Mouse (Mus musculus): ENCODE measurements around the gene Grid2ip. TPM values are rescaled to one million over a fixed set of nuclear protein-coding genes. Genes with fewer than 3 reads are reported as not detected.
A peak's percentile ranks its signal among the peaks of the same experiment; 100 is the strongest.

Gene Grid2ip
- polyA plus RNA-seq, 1 experiment from 2014 or later, result 0.05 TPM

DNA sequence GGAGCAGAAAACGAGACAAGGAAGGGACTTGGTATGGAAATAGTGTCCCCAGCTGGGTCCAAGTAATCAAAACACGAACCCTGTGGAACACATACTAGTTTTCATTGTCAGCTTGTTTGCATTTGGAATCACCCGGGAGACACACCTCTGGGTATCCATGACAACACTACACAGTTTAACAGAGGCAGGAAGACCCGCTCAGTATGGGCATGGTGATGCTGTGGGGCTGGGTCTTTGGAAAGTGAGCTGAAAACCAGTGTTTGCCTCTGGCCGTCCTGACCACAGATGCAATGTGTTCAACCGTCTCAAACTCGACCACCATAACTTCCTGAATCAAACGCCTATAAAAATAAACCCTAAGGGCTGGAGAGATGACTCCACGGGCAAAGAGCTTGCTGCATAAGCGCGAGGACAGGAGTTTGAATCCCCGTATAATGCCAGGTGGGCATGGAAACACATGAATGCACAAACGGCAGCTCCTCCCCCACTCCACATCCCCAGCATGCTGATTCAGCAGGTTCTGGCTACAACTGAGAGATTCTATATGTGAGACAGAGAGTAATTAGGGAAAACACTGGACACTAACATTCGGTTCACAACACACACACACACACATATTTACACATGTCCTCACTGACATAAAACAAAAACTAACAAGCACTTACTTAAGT, 22.6 kb upstream of the Grid2ip start:
- peaks cover 15% of the 10 kb centered on the region for H3K4me1 ChIP-seq
- H3K36me3 ChIP-seq, result no peaks in the 10 kb centered on the region
- H3K4me3 ChIP-seq, result no peak overlapping the region
- H3K27me3 ChIP-seq (ENCODE audit: low read depth, poor library complexity, severe bottlenecking), result no peaks in the 10 kb centered on the region
- DNase-seq (ENCODE audit: low spot score), result no peak
- H3K27ac ChIP-seq (replicated peaks), result no peak overlapping the region
- no peaks in the 10 kb centered on the region for H3K9me3 ChIP-seq (replicated peaks)
- WGBS, result 81% methylated on average over 14 of the region's 14 CpGs

DNA sequence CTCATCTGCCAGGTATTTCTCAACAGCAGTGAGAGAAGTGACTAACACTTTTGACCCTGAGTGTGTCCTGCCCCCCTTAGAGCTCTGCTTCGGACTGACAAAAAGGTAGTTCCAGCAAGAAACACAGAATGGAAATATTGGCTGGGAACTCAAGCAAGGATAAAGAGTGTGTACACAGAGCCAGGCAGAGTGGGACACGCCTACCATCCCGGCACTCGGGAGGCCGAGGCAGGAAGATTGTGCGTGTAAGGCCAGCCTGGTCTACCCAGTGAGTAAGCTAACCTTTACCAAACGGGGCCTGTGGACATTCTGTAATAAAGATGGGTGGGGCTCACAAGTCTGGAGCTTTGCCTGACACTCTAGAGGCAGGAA, 22.1 kb upstream of the Grid2ip start:
- H3K4me1 ChIP-seq, result peaks cover 10% of the 10 kb centered on the region
- H3K27me3 ChIP-seq (ENCODE audit: low read depth, poor library complexity, severe bottlenecking), result no peaks in the 10 kb centered on the region
- H3K4me3 ChIP-seq, result no peak overlapping the region
- DNase-seq (ENCODE audit: low spot score), result no peak
- no peak overlapping the region for H3K27ac ChIP-seq (replicated peaks)
- WGBS, result 85% methylated on average over 7 of the region's 7 CpGs
- H3K9me3 ChIP-seq (replicated peaks), result no peaks in the 10 kb centered on the region
- H3K36me3 ChIP-seq, result no peaks in the 10 kb centered on the region

DNA sequence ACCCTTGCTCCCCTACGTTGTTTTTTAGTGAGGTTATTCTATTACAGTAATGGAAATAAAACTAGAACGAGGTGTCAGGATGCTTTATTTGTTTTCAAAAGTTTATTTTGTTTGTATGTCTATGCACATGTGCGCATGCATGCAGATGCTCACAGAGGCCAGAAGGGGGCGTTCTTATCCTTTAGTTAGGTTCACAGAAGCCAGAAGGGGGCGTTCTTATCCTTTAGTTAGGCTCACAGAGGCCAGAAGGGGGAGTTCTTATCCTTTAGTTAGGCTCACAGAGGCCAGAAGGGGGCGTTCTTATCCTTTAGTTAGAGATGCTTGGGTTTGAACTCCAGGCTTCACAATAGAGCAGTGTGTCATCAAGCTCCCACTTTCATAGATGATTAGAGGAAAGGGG, 20.6 kb upstream of the Grid2ip start:
- 67% methylated on average over 6 of the region's 6 CpGs for WGBS
- Histone ChIP-seq H3K4me1 (peaks cover 8% of the 10 kb centered on the region; the same call in 1 of the 2 replicates), H3K4me3 (no peak overlapping the region), H3K9me3 (replicated peaks) (no peaks in the 10 kb centered on the region), H3K27ac (replicated peaks) (no peak overlapping the region), H3K27me3 (ENCODE audit: low read depth, poor library complexity, severe bottlenecking) (no peaks in the 10 kb centered on the region), H3K36me3 (no peaks in the 10 kb centered on the region)
- no peak for DNase-seq (ENCODE audit: low spot score)

DNA sequence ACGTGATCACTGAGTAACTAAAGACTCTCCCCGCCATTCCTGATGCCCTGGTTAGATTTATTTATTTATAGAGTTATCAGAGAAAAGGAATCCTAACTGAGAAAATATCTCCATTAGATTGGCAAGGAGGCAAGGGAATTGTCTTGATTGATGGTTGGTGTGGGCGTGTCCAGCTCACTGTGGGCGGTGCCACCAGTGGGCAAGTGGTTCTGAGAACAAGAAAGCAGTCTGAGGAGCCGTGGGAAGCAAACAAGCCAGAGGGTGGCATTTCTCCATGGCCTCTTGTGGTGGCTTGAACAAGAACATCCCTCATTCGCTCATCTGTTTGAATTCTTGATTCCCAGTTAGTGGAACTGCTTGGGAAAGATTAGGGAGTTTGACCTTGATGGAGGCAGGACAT, 17.5 kb upstream of the Grid2ip start:
- no peaks in the 10 kb centered on the region for H3K27me3 ChIP-seq (ENCODE audit: low read depth, poor library complexity, severe bottlenecking)
- H3K36me3 ChIP-seq, result no peaks in the 10 kb centered on the region
- 0 out of 2 replicates have a peak, but pooled peaks cover 1% of the 10 kb centered on the region for H3K4me1 ChIP-seq
- H3K27ac ChIP-seq (replicated peaks), result no peak overlapping the region
- no peak for DNase-seq (ENCODE audit: low spot score)
- WGBS, result 60% methylated on average over 6 of the region's 6 CpGs
- no peak overlapping the region for H3K4me3 ChIP-seq
- H3K9me3 ChIP-seq (replicated peaks), result 0 out of 2 replicates have a peak, but pooled peaks cover 7% of the 10 kb centered on the region

DNA sequence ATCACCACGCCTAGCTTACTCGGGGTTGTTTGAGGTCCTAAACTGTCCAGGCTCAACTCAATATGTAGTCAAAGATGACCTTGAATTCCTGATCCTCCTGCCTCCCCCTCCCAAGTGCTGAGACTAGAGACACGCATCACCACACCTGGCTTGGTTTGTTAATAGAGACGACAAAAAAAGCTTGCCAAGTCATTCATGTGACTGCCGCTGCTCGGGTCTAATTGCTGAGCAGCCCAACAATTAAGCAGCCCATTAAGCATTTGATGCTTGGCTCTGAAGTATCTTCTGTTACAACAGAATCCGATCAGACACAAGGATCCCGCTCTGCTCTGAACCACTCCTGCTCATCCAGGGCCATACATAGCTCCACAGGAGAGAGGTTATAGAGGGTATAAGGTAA, 10.8 kb upstream of the Grid2ip start:
- no peaks in the 10 kb centered on the region for H3K36me3 ChIP-seq
- no peak overlapping the region for H3K4me3 ChIP-seq
- no peaks in the 10 kb centered on the region for H3K4me1 ChIP-seq
- H3K27ac ChIP-seq (replicated peaks), result no peak overlapping the region
- no peak for DNase-seq (ENCODE audit: low spot score)
- 81% methylated on average over 8 of the region's 8 CpGs for WGBS
- H3K27me3 ChIP-seq (ENCODE audit: low read depth, poor library complexity, severe bottlenecking), result no peaks in the 10 kb centered on the region
- peaks cover 20% of the 10 kb centered on the region; the same call in 1 of the 2 replicates for H3K9me3 ChIP-seq (replicated peaks)

DNA sequence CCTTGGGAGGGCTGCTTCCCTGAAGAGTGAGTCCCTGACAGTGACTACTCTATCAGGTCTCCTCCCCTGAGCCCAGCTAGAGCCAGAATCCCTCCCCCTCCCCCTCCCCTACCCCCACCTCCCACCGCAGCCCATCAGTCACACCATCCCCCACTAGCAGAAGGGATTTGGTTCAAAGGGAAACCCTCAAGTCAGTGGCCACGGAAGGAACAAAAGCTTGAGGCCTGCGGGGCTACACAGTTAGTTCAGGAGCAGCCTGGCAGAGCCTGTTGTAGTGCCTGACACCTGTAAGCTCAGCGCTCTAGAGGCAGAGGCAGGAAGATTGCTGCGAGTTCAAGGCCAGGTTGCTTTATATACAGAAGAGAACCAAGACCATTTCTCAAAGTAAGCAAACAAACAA, 1.1 kb upstream of the Grid2ip start:
- DNase-seq (ENCODE audit: low spot score), result no peak
- no peak overlapping the region for H3K4me3 ChIP-seq
- no peaks in the 10 kb centered on the region for H3K36me3 ChIP-seq
- peaks cover 40% of the 10 kb centered on the region for H3K27me3 ChIP-seq (ENCODE audit: low read depth, poor library complexity, severe bottlenecking)
- WGBS, result 33% methylated on average over 5 of the region's 5 CpGs
- peaks cover 12% of the 10 kb centered on the region; the same call in 1 of the 2 replicates for H3K9me3 ChIP-seq (replicated peaks)
- peaks cover 22% of the 10 kb centered on the region for H3K4me1 ChIP-seq
- H3K27ac ChIP-seq (replicated peaks), result no peak overlapping the region

DNA sequence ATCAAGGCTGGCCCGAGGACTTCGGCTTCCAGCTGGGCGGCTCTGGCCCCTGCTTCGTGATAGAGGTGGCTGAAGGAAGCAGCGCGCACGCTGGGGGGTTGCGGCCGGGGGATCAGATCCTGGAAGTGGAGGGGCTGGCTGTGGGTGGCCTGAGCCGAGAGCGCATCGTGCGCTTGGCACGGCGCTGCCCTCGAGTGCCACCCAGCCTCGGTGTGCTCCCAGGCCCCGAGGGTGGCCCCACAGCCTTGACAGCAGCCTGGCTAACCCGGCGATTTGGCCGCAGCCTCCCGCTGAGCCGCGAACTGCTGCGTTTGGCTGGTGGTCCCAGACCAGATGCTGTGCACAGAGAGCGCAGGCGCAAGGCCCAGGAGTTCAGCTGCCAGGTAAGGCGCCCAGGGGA, 426 bp downstream of the Grid2ip start:
- H3K4me1 ChIP-seq, result peaks cover 22% of the 10 kb centered on the region
- under 1% methylated on average over 28 of the region's 28 CpGs for WGBS
- H3K4me3 ChIP-seq, result peak overlapping the region; percentile 41
- no peak for DNase-seq (ENCODE audit: low spot score)
- H3K27me3 ChIP-seq (ENCODE audit: low read depth, poor library complexity, severe bottlenecking), result peaks cover 50% of the 10 kb centered on the region
- peaks cover 6% of the 10 kb centered on the region; the same call in 1 of the 2 replicates for H3K9me3 ChIP-seq (replicated peaks)
- no peaks in the 10 kb centered on the region for H3K36me3 ChIP-seq
- peak overlapping the region; percentile 57; the same call in 1 of the 2 replicates for H3K27ac ChIP-seq (replicated peaks)

DNA sequence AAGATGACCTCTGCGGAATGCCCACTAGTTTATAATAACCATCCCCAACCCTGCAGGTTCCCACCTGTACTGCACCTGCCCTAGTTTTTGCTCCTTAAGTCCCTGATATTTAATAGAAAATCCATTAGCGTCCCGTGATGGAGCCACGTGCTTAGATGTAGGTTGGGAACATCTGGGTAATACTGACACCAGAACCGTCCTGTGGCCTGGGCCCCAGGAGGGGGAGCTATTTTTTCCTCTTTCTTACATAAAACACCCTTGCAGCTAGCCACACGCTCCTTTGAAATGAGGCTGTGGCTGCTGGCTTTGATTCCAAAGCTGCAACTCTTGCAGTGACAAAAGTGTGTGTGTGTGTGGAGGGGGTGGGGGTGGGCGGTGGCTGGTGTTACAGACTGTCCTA, 2.1 kb downstream of the Grid2ip start:
- no peak for DNase-seq (ENCODE audit: low spot score)
- Histone ChIP-seq H3K27ac (replicated peaks) (no peak overlapping the region), H3K36me3 (no peaks in the 10 kb centered on the region), H3K27me3 (ENCODE audit: low read depth, poor library complexity, severe bottlenecking) (peaks cover 67% of the 10 kb centered on the region), H3K4me1 (peaks cover 34% of the 10 kb centered on the region), H3K9me3 (replicated peaks) (no peaks in the 10 kb centered on the region), H3K4me3 (no peak overlapping the region)
- 42% methylated on average over 7 of the region's 7 CpGs for WGBS

DNA sequence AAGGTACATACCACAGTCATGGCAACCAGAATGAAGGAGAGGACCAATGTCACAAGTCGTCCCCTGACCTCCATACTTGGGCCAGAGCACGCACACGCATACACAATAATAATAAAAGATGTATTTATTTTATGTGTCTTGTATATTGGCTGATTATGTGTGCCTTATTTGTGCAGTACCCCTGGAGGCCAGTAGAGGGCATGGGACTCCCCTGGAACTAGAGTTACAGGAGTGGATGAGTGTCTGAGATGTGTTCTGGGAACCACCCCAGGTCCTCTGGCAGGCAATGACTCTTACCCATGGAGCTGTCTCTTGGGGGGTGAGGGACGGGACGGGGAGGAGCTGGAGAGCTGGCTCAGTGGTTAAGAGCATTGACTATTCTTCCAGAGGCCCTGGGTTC, 2.9 kb downstream of the Grid2ip start:
- H3K27ac ChIP-seq (replicated peaks), result no peak overlapping the region
- peaks cover 75% of the 10 kb centered on the region for H3K27me3 ChIP-seq (ENCODE audit: low read depth, poor library complexity, severe bottlenecking)
- peaks cover 42% of the 10 kb centered on the region for H3K4me1 ChIP-seq
- H3K4me3 ChIP-seq, result no peak overlapping the region
- DNase-seq (ENCODE audit: low spot score), result no peak
- WGBS, result 56% methylated on average over 5 of the region's 5 CpGs
- no peaks in the 10 kb centered on the region for H3K9me3 ChIP-seq (replicated peaks)
- no peaks in the 10 kb centered on the region for H3K36me3 ChIP-seq

DNA sequence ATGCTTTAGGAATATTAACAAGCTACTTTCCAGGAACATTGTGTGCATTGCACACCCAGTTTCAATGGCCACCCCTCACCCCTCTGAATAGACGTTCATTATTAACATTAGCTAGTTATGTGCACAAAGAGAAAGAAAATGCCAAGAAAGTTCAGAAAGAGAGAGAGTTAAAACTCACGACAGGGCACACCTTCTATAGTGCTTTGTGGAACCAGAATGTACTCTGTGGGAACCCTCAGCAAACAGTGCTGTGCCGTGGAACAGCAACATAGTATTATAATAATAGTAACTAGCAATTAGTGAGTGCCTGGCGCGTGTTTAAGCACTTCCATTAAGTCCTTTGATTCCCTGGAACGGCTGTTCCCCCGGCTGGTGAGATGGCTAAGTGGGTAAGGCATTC, 4.3 kb downstream of the Grid2ip start:
- Histone ChIP-seq H3K4me1 (peaks cover 34% of the 10 kb centered on the region), H3K27ac (replicated peaks) (no peak overlapping the region), H3K4me3 (no peak overlapping the region), H3K27me3 (ENCODE audit: low read depth, poor library complexity, severe bottlenecking) (peaks cover 89% of the 10 kb centered on the region), H3K36me3 (no peaks in the 10 kb centered on the region), H3K9me3 (replicated peaks) (no peaks in the 10 kb centered on the region)
- WGBS, result 78% methylated on average over 7 of the region's 7 CpGs
- no peak for DNase-seq (ENCODE audit: low spot score)

DNA sequence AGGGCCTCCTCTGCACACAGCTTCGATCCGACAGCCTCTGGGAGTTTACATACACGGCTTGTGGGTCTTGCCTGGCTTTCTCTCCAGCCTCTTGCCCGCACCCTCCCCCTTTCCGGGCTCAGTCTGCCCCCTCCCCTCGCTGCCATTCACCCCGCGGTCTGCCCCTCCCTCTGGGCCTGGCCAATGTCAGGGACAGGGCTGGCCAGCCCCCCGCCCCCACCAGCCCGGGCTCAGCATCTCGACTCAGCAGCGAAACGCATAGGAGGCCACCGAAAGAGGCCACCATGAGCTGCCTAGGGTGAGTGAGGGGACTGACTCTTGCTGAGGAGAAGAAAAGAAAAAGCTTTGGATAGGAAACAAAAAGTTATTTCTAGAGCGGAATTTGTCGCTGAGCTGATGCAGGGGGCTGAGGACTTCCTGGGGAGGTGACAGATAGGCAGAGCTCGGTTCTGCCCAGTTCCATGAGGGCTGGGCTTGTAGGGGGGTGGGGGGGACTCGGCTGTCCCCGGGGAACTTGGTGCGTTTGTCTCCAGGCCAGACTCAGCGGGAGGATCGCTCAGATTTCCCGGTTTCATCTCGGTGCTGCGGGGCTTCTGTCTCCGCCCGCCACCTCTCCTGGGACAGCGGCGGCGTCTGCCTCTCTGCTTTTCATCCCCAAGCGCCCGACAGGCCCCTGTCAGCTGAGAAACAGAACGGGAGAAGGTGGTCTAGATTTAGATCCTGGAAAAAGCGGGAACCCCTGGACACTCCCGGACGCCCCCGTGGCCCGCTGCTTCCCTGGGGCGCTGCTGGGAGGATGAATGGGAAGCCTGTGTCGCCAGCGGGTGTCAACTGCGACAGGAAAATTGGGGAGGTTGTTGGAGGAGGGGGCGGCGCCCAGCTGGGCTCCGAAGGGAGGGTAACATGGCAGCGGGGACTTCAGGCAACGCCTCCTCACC, 6.8 kb downstream of the Grid2ip start:
- peaks cover 20% of the 10 kb centered on the region for H3K4me1 ChIP-seq
- no peaks in the 10 kb centered on the region for H3K36me3 ChIP-seq
- peak overlapping the region; percentile 74 for H3K27ac ChIP-seq (replicated peaks)
- WGBS, result under 1% methylated on average over 47 of the region's 47 CpGs
- peak; percentile 81 for DNase-seq (ENCODE audit: low spot score)
- no peaks in the 10 kb centered on the region for H3K9me3 ChIP-seq (replicated peaks)
- peaks cover 83% of the 10 kb centered on the region for H3K27me3 ChIP-seq (ENCODE audit: low read depth, poor library complexity, severe bottlenecking)
- peak overlapping the region; percentile 66 for H3K4me3 ChIP-seq

DNA sequence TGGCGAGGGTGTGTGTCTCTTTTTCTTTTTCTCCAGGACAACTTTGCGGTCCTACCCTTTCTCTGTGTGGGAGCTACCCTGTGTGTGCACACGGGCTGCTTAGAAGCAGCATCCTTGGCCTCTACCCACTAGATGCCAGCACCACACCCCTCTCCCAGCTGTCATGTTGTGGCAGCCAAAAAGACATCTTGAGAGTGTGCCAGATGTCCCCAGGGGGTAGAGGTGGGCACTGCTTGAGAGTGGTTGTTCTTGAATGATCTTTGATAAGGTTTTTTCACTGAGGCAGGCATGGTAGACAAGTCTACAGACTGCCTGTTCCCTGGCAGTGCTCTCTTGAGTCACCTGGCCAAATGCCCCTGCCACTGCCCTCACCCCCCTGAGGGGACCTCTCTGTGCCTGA, 10.8 kb downstream of the Grid2ip start:
- Histone ChIP-seq H3K36me3 (no peaks in the 10 kb centered on the region), H3K4me3 (no peak overlapping the region), H3K27me3 (ENCODE audit: low read depth, poor library complexity, severe bottlenecking) (peaks cover 94% of the 10 kb centered on the region), H3K4me1 (peaks cover 30% of the 10 kb centered on the region), H3K9me3 (replicated peaks) (no peaks in the 10 kb centered on the region), H3K27ac (replicated peaks) (no peak overlapping the region)
- WGBS, result 78% methylated on average over 3 of the region's 3 CpGs
- no peak for DNase-seq (ENCODE audit: low spot score)
